Mouse (Mus musculus): ENCODE results near the gene Dync1li1.
"Not testable (repeated sequence)": the region's sequence is repeated elsewhere in the genome, so short reads cannot be mapped to it uniquely, and the experiment has no call there.

The Dync1li1 gene

DNA sequence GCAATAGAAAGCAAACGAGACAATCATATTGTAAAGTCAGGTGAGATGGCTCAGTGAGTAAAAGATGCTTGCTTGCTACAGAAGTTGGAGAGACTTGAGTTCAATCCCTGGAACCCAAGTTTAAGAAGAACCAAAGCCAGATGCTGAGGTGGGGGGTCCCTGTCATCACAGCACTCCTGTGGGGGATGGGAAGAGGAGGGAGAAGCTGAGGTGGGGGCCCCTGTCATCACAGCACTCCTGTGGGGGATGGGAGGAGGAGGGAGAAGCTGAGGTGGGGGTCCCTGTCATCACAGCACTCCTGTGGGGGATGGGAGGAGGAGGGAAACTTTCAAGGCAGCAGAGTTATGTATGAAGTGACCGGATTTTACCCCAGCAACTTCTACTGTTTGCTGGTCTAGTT, 15.0 kb upstream of the Dync1li1 start:
- DNase-seq (ENCODE audit: low spot score in 2 of 2), result no peak

- DNase-seq (ENCODE audit: low spot score in 2 of 2), result no peak
These were observed 10.0 kb upstream of the Dync1li1 start for GRCm38 (mm10) chr9:114678576-114678975.

DNA sequence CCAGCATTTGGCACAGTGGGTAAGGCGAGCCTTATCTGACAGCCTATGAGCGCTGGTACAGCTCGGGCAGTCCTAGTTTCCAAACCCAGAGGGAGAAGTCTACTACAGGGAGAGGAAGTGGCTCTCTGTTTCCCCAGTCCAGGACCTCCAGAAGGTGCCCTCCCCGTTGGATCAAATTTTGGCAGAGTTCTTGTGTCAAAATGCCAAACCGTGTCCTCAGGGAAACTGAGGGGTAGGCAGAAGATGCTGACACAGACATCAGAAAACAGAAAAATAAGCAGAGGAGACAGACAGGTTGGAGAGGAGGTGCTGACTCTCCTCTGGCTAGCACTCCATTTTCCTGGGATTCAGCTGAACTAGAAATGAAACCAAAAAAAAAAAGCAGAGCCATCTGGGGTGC, 8.6 kb upstream of the Dync1li1 start:
- no peak for DNase-seq (ENCODE audit: low spot score in 2 of 2)

DNA sequence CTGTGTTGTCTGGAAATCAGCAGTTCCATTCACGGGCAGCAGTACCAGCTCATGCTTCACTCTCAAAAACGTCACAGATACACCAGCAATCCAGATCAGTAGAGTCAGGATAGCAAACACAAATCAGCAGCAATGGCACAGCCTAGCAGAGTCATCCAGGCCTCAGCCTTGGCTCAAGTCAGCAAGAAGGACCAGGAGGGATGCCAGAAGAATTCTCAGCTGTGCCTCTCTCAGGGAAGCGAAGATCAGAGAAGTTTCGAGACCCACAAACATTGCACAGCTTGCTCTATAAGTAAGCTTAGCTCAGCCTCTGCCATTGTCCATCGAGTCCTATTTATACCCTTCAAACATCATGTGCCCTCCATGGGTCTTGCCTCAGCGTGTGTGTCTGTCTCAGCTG, 8.1 kb upstream of the Dync1li1 start:
- no peak for DNase-seq (ENCODE audit: low spot score in 2 of 2)

GRCm38 (mm10) chr9:114682193-114682592, 6.4 kb upstream of the Dync1li1 start:
- DNase-seq (ENCODE audit: low spot score in 2 of 2), result no peak

DNA sequence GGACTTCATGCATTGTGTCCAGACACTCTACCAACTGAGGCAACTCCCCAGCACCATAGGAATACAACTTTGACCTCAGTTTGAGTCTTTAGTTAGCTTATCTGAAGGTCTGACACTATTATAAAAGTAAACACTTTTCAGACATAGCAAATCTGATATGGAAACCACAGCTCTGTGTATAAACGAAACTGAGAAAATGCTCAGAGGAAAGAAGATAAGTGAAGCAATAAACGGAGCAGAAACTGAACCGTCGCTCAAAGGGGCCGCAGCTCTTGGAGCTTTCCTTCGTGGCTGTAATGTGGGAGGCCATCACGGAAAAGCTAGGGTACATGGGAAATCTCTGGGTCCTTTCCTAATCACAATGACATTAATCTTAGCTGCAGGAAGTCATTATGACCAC, 2.3 kb upstream of the Dync1li1 start:
- no peak for DNase-seq (ENCODE audit: low spot score in 2 of 2)

DNA sequence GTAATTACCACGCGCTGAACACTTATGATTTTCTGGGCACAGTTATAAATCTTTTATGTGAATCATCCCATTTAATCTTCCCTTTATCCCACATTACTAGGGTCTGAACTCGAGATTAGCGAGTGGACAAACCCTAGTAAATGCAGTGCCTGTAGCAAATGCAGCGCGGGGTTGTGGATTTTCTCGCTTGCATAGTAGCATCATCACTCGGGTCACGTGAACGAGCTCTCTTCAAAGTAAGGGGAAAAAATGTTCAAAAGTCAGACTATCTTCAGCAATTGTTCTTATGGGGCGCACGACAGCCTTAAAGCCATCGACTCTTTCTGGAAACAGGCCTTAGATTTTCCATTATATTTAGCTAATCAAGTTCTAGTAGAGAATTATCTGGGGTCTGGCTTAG, 951 bp upstream of the Dync1li1 start:
- DNase-seq (ENCODE audit: low spot score in 2 of 2), result no peak

- DNase-seq (ENCODE audit: low spot score in 2 of 2), result no peak
These were observed 390 bp downstream of the Dync1li1 start for GRCm38 (mm10) chr9:114688953-114689407.

GRCm38 (mm10) chr9:114690119-114690601, 1.6 kb downstream of the Dync1li1 start:
- DNase-seq (ENCODE audit: low spot score in 2 of 2), result no peak

GRCm38 (mm10) chr9:114691112-114691511, 2.5 kb downstream of the Dync1li1 start:
- DNase-seq (ENCODE audit: low spot score in 2 of 2), result no peak

DNA sequence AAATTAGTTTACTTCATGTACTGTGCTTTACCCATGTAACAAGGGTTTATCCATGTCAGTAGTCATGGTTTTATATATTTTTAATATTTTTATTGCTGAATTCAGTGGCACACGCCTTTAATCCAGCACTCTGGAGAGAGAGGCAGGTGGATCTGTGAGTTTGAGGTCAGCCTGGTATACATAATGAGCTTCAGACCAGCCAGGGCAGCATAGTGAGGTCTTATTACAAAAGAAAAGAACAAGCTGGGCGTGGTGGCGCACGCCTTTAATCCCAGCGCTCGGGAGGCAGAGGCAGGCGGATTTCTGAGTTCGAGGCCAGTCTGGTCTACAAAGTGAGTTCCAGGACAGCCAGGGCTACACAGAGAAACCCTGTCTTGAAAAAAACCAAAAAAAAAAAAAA, 7.1 kb downstream of the Dync1li1 start:
- not testable (repeated sequence) for DNase-seq (ENCODE audit: low spot score in 2 of 2)

DNA sequence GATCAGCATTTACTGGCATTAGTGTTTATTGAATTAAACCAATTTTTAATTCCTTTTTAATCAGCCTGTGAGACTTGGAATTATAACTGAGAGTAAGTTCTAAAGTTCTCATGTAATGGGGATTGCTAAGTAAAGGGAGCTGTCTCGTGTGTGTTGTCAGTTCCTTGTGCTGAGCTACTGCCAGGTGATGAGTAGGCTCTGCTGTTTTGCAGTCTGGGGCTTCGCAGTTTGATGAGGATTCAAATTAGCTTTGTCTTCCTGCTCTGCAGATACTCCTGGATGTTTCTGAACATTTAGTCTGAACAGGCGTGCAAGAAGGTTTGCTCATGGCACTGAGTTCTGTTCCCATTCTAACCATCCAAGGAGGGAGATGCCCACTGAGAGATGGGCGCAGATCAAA, 8.5 kb downstream of the Dync1li1 start:
- DNase-seq (ENCODE audit: low spot score in 2 of 2), result no peak

- no peak for DNase-seq (ENCODE audit: low spot score in 2 of 2)
These were observed 9.3 kb downstream of the Dync1li1 start for GRCm38 (mm10) chr9:114697926-114698325.

DNA sequence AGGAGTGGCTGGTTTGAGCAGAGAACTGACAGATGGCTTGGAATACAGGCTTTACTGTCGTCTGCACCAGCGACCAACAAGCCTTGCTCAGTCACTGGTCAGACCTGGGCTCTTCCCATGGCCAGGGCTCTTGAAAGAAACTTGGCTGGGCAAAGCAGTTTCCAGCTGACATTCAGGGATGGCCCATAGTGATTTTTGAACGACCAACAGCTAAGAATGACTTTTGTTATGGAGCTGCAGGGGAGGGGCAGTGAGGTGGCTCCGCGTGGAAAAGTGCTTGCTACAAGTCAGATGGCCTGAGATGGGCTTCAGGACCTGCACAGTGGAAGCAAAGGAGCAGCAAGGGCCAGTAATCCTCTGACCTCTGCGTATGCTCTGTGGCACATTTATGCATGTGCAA, 10.7 kb downstream of the Dync1li1 start:
- no peak for DNase-seq (ENCODE audit: low spot score in 2 of 2)

- DNase-seq (ENCODE audit: low spot score in 2 of 2), result no peak
These were observed 11.5 kb downstream of the Dync1li1 start for GRCm38 (mm10) chr9:114699882-114700665.

- no peak for DNase-seq (ENCODE audit: low spot score in 2 of 2)
These were observed 12.4 kb downstream of the Dync1li1 start for GRCm38 (mm10) chr9:114701031-114701430.

DNA sequence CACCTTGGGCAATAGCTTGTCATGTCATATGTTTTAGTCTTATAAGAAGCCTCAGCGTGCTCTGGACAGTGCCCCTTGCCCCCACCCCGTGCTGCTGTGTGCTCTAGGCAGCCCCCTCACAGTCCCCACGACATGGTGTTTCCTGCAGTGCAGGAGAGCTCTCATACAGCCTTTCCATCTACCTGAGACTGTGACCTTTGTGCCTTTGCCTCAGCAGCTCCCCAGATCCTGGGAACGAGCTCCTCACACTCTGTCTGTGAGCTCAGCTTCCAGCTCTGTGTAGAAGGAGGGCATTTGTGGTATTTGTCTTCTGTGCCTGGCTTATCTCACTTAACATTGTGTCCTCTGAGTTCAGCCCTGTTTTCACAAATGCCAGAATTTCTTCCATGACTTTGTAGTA, 13.3 kb downstream of the Dync1li1 start:
- DNase-seq (ENCODE audit: low spot score in 2 of 2), result no peak

DNA sequence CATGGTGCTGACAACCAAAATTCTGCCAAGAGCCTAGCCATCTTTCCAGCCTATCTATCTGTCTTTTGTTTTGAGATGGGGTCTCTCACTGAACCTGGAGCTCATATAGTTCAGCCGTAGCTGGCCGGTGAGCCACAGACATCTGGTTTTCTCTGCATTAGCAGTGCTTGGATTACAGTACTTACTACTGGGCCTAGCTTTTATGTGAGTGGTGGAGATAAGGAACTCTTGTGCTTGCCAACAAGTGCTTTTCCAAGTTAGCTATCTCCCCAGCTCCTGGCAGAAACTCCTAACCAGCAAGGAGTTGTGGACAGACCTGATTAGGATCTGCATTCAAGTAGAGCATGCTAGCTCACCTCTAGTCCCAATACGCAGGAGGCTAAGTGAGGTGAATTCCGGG, 19.2 kb downstream of the Dync1li1 start:
- no peak for DNase-seq (ENCODE audit: low spot score in 2 of 2)

DNA sequence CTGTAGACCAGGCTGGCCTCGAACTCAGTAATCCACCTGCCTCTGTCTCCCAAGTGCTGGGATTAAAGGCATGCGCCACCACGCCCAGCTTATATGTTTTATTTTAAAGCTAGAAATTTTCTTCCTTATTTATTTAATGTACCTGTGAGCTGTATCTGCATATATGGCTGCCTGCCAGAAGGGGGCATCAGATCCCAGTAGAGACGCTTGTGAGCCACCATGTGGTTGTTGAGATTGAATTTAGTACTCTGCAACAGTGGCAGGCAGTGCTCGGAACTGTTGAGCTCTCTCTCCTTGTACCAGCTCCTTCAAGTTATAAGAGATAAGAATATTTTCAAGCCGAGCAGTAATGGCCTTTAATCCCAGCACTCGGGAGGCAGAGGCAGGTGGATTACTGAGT, 21.8 kb downstream of the Dync1li1 start:
- DNase-seq (ENCODE audit: low spot score in 2 of 2), result peak in 1 of 2 experiments; percentile 66

GRCm38 (mm10) chr9:114713481-114713880, 24.9 kb downstream of the Dync1li1 start:
- no peak for DNase-seq (ENCODE audit: low spot score in 2 of 2)

DNA sequence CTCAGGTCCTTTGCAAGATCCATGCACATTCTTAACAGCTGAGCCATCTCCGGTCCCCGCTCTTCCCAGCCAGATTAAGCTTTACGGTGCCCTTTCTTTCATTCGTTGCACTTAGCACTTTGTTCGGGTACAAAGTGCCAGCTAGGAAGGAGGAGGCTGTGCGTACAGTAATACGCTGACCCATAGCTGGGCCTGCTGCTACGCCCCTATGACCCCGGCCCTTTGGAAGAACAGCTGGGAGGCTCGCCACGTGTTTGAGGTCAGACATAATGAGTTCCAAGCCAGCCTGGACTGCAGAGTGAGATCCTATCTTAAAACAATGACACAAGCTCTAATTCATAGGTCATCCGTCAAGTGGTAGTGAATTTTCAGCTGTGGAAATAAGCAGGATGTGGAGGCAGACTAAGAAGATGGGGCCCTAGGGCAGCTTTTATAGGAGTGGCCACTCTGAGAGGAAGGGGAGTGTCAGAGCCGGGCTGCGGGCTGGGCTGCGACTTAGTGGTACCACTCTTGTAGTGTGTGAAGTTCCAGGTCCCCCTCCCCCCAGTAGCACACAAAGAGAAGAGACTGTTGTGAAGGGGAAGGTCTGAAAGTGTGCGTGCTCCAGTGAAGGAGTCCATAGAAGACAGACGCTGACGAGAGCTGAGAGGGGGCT, 28.2 kb downstream of the Dync1li1 start:
- DNase-seq (ENCODE audit: low spot score in 2 of 2), result no peak

- peak in 1 of 2 experiments; percentile 37 for DNase-seq (ENCODE audit: low spot score in 2 of 2)
These were observed 38.7 kb downstream of the Dync1li1 start for GRCm38 (mm10) chr9:114727315-114727714.

- not testable (repeated sequence) for DNase-seq (ENCODE audit: low spot score in 2 of 2)
These were observed 39.8 kb downstream of the Dync1li1 start for GRCm38 (mm10) chr9:114728432-114728831.
